Mouse (Mus musculus) limb, embryonic 12.5 days (tissue): Measurements from ENCODE around the gene Gdpgp1. TPM values are rescaled to one million over a fixed set of nuclear protein-coding genes. Genes with fewer than 3 reads are reported as not detected.

Experiments
- ATAC-seq: fragments of 200-750 bp; cut with Nextera tagmentation; 2 replicates; pipeline ENCODE4 v1.8.0; 2017; ENCODE audit warnings: low read depth, moderate TSS enrichment; ENCODE audit not compliant: insufficient number of reproducible peaks, insufficient read depth, low FRiP score, low TSS enrichment
- H3K27ac ChIP-seq: fragments of 300-500 bp; sonication (generic); 2 replicates; pipeline ENCODE4 v1.5.1; 2016; ENCODE audit warnings: mild to moderate bottlenecking, moderate library complexity
- H3K27me3 ChIP-seq: fragments of 300-500 bp; sonication (generic); 2 replicates; pipeline ENCODE4 v1.6.1; 2016; ENCODE audit warnings: mild to moderate bottlenecking, moderate library complexity
- H3K36me3 ChIP-seq: fragments of 300-500 bp; sonication (generic); 2 replicates; pipeline ENCODE4 v1.6.1; 2016; ENCODE audit warnings: mild to moderate bottlenecking, moderate library complexity
- H3K4me1 ChIP-seq: fragments of 300-500 bp; sonication (generic); replicated peaks from 2 replicates; pipeline ENCODE4 v1.6.1; 2016
- H3K4me2 ChIP-seq: fragments of 300-500 bp; sonication (generic); 2 replicates; pipeline ENCODE4 v1.6.1; 2016; ENCODE audit warnings: mild to moderate bottlenecking, moderate library complexity
- H3K4me3 ChIP-seq: fragments of 300-500 bp; sonication (generic); replicated peaks from 2 replicates; pipeline ENCODE4 v1.5.1; 2016; ENCODE audit warnings: mild to moderate bottlenecking
- H3K9ac ChIP-seq: fragments of 300-500 bp; sonication (generic); replicated peaks from 2 replicates; pipeline ENCODE4 v1.6.1; 2016; ENCODE audit warnings: mild to moderate bottlenecking, moderate library complexity
- H3K9me3 ChIP-seq: fragments of 300-500 bp; sonication (generic); 2 replicates; pipeline ENCODE4 v1.6.1; 2016; ENCODE audit warnings: mild to moderate bottlenecking, moderate library complexity
- WGBS: fragments of 180-500 bp; shearing (Covaris S2); methylation state at CpG from one replicate; pipeline ENCODE4 v1.1.7; 2016; 5-methylcytosine and 5-hydroxymethylcytosine counted together
- polyA plus RNA-seq: library from polyadenylated mRNA; unstranded; fragments of >200 nt; fragmentation: Nextera tagmentation; extraction: Ambion mirVana; gene quantifications from 2 replicates; pipeline ENCODE4 v1.2.1, GENCODE M21; 2016

The Gdpgp1 gene
- polyA plus RNA-seq, 1 experiment from 2014 or later = 3.2 TPM

GRCm38 (mm10) chr7:80199851-80200587 is 32.6 kb upstream of the Gdpgp1 start:
- H3K27ac ChIP-seq = no peak overlapping the region
- peak overlapping the region; percentile 84 for H3K4me2 ChIP-seq
- WGBS = 60% methylated on average over 11 of the region's 11 CpGs
- H3K9ac ChIP-seq = 0 out of 2 replicates have a peak overlapping the region, but pooled peaks have one; percentile 81
- no peaks in the 10 kb centered on the region for H3K27me3 ChIP-seq
- peak overlapping the region; percentile 70 for H3K4me3 ChIP-seq
- no peaks in the 10 kb centered on the region for H3K9me3 ChIP-seq
- H3K4me1 ChIP-seq = peaks cover 39% of the 10 kb centered on the region
- no peak for ATAC-seq
- H3K36me3 ChIP-seq = peaks cover 6% of the 10 kb centered on the region

GRCm38 (mm10) chr7:80200588-80200945 is 32.1 kb upstream of the Gdpgp1 start:
- no peaks in the 10 kb centered on the region for H3K9me3 ChIP-seq
- 55% methylated on average over 6 of the region's 6 CpGs for WGBS
- no peak for ATAC-seq
- peaks cover 39% of the 10 kb centered on the region for H3K4me1 ChIP-seq
- H3K36me3 ChIP-seq = peaks cover 7% of the 10 kb centered on the region
- H3K27me3 ChIP-seq = no peaks in the 10 kb centered on the region
- peak overlapping the region; percentile 84 for H3K4me2 ChIP-seq
- H3K4me3 ChIP-seq = no peak overlapping the region
- H3K27ac ChIP-seq = no peak overlapping the region
- no peak overlapping the region for H3K9ac ChIP-seq

- ATAC-seq = no peak
- H3K27ac ChIP-seq = no peak overlapping the region
- peaks cover 39% of the 10 kb centered on the region for H3K4me1 ChIP-seq
Observed at GRCm38 (mm10) chr7:80200963-80201539, 31.6 kb upstream of the Gdpgp1 start.

GRCm38 (mm10) chr7:80201888-80202540 is 30.7 kb upstream of the Gdpgp1 start:
- Histone ChIP-seq H3K9ac (no peak overlapping the region), H3K9me3 (no peaks in the 10 kb centered on the region), H3K27ac (no peak overlapping the region), H3K4me3 (no peak overlapping the region), H3K27me3 (no peaks in the 10 kb centered on the region), H3K4me2 (no peak overlapping the region), H3K36me3 (peaks cover 7% of the 10 kb centered on the region), H3K4me1 (peaks cover 49% of the 10 kb centered on the region)
- WGBS = 86% methylated on average over 15 of the region's 15 CpGs
- no peak for ATAC-seq

More at GRCm38 (mm10) chr7:80200963-80201539, 31.6 kb upstream of the Gdpgp1 start:
- Histone ChIP-seq H3K9ac (peak overlapping the region; percentile 40; the same call in 1 of the 2 replicates), H3K9me3 (no peaks in the 10 kb centered on the region), H3K4me3 (no peak overlapping the region), H3K4me2 (peak overlapping the region; percentile 84; the same call in 1 of the 2 replicates), H3K27me3 (no peaks in the 10 kb centered on the region), H3K36me3 (peaks cover 7% of the 10 kb centered on the region)
- WGBS = 62% methylated on average over 5 of the region's 5 CpGs

- 90% methylated on average over 5 of the region's 5 CpGs for WGBS
- no peak overlapping the region for H3K27ac ChIP-seq
- peaks cover 7% of the 10 kb centered on the region for H3K36me3 ChIP-seq
- no peaks in the 10 kb centered on the region for H3K27me3 ChIP-seq
- no peak overlapping the region for H3K9ac ChIP-seq
- no peak for ATAC-seq
- H3K9me3 ChIP-seq = no peaks in the 10 kb centered on the region
- no peak overlapping the region for H3K4me3 ChIP-seq
- H3K4me2 ChIP-seq = no peak overlapping the region
- peaks cover 49% of the 10 kb centered on the region for H3K4me1 ChIP-seq
Observed at GRCm38 (mm10) chr7:80202961-80203360, 29.7 kb upstream of the Gdpgp1 start.

- no peak for ATAC-seq
- H3K4me2 ChIP-seq = no peak overlapping the region
- no peak overlapping the region for H3K27ac ChIP-seq
- no peaks in the 10 kb centered on the region for H3K27me3 ChIP-seq
- peaks cover 7% of the 10 kb centered on the region for H3K36me3 ChIP-seq
- H3K9ac ChIP-seq = no peak overlapping the region
- peaks cover 53% of the 10 kb centered on the region for H3K4me1 ChIP-seq
- H3K4me3 ChIP-seq = no peak overlapping the region
- WGBS = 78% methylated on average over 12 of the region's 12 CpGs
- H3K9me3 ChIP-seq = no peaks in the 10 kb centered on the region
Observed at GRCm38 (mm10) chr7:80203638-80204096, 29.0 kb upstream of the Gdpgp1 start.

GRCm38 (mm10) chr7:80204362-80204761 is 28.3 kb upstream of the Gdpgp1 start:
- no peak for ATAC-seq
- 80% methylated on average over 4 of the region's 4 CpGs for WGBS
- Histone ChIP-seq H3K9ac (no peak overlapping the region), H3K4me2 (no peak overlapping the region), H3K27me3 (no peaks in the 10 kb centered on the region), H3K9me3 (no peaks in the 10 kb centered on the region), H3K4me3 (no peak overlapping the region), H3K36me3 (peaks cover 7% of the 10 kb centered on the region), H3K4me1 (peaks cover 52% of the 10 kb centered on the region), H3K27ac (no peak overlapping the region)

DNA sequence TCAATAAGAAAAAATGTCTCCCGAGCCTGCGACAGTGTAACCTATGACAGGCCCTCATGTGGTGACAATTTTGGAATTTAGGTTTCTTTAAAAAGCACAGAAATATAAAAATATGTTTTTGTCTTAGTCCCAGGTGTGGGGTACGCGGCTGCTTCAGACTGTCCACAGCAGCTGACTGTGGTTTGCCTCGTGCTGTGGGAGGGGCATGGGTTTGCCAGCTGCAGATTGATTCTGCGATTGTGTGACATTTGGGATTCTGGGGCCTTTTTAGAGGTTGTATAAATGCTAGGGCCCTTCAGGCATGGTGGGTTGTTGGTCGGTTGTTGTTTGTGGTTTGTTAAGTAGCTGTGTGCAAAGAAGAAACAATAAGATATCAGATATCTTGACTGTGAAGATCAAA is 27.7 kb upstream of the Gdpgp1 start:
- peaks cover 7% of the 10 kb centered on the region for H3K36me3 ChIP-seq
- H3K4me1 ChIP-seq = peaks cover 52% of the 10 kb centered on the region
- 80% methylated on average over 7 of the region's 7 CpGs for WGBS

DNA sequence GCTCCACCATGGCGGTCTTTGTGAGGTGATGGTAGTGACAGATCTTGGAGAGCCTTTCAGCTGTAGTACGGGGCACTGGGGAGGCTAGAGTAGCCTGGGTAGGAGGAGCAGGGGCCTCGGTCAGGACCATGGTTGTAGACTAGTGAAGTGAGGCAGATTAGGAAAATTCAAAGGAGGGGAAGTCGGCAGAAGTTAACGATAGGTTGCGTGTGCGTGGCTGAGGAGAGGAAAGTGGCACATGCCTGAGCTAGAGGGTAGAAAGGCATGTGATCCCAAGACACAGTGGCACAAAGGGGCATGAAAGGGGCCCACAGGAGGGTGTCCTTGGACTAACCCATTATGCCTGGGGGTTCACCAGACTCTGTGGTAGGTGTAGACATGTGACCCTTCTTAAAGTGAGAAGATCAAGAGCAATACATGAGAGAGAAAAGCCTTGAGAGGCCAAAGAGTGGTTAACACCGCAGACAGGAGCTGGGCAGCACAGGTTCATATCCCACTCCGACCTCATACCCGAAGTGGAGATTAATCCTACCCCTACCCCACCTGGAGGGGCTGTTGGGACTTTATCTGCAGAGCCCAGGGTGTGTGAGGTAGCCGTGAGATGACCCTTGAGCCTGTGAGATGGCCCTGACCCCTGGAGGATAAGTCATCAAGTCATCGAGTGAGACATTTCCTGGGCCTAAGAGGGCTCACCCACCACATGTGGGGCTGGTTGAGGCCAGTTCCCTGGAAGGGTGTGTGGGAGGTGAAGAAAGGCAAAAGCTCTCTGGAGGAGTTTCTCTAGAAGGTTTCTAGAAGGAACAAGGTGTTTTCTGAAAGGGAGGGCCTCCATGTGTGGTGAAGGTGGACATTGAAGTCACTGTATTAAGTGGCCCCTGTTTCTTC is 26.7 kb upstream of the Gdpgp1 start:
- H3K9me3 ChIP-seq = no peaks in the 10 kb centered on the region
- H3K9ac ChIP-seq = no peak overlapping the region
- H3K36me3 ChIP-seq = peaks cover 7% of the 10 kb centered on the region
- H3K4me2 ChIP-seq = no peak overlapping the region
- H3K27ac ChIP-seq = no peak overlapping the region
- peaks cover 42% of the 10 kb centered on the region for H3K4me1 ChIP-seq
- 84% methylated on average over 12 of the region's 12 CpGs for WGBS
- no peak for ATAC-seq
- H3K27me3 ChIP-seq = no peaks in the 10 kb centered on the region
- no peak overlapping the region for H3K4me3 ChIP-seq

More for the DNA sequence above, 27.7 kb upstream of the Gdpgp1 start:
- no peak for ATAC-seq
- Histone ChIP-seq H3K27ac (no peak overlapping the region), H3K9ac (no peak overlapping the region), H3K9me3 (no peaks in the 10 kb centered on the region), H3K4me2 (no peak overlapping the region), H3K4me3 (no peak overlapping the region), H3K27me3 (no peaks in the 10 kb centered on the region)

GRCm38 (mm10) chr7:80207314-80207731 is 25.3 kb upstream of the Gdpgp1 start:
- no peak overlapping the region for H3K4me2 ChIP-seq
- peaks cover 7% of the 10 kb centered on the region for H3K36me3 ChIP-seq
- no peak overlapping the region for H3K4me3 ChIP-seq
- ATAC-seq = no peak
- H3K4me1 ChIP-seq = peaks cover 32% of the 10 kb centered on the region
- no peaks in the 10 kb centered on the region for H3K9me3 ChIP-seq
- WGBS = 57% methylated on average over 3 of the region's 3 CpGs
- H3K27me3 ChIP-seq = no peaks in the 10 kb centered on the region
- H3K27ac ChIP-seq = peak overlapping the region; percentile 50; the same call in 1 of the 2 replicates
- no peak overlapping the region for H3K9ac ChIP-seq
